Mouse (Mus musculus): Measurements from ENCODE around the gene Agtpbp1. TPM values are rescaled to one million over a fixed set of nuclear protein-coding genes. Genes with fewer than 3 reads are reported as not detected.

Agtpbp1 gene
- polyA plus RNA-seq, 1 experiment from 2014 or later = 12.8 TPM

GRCm38 (mm10) chr13:59585648-59586005 is 600 bp upstream of the Agtpbp1 start:
- peak overlapping the region; percentile 82 for H3K4me2 ChIP-seq (replicated peaks; ENCODE audit: low read depth, low read length)
- H3K4me1 ChIP-seq (ENCODE audit: insufficient read depth, low read length) = peaks cover 29% of the 10 kb centered on the region
- H3K9me3 ChIP-seq (ENCODE audit: low read length) = no peaks in the 10 kb centered on the region
- peak overlapping the region; percentile 89 for H3K9ac ChIP-seq (replicated peaks; ENCODE audit: low read length)
- WGBS = 0% methylated on average over 28 of the region's 28 CpGs
- H3K27ac ChIP-seq (ENCODE audit: low read length) = peak overlapping the region; percentile 67
- H3K4me3 ChIP-seq (ENCODE audit: low read length) = peak overlapping the region; percentile 95
- H3K36me3 ChIP-seq (ENCODE audit: insufficient read depth, low read length) = peaks cover 10% of the 10 kb centered on the region
- no peak; the same call in 1 of the 2 replicates for ATAC-seq (ENCODE audit: low FRiP score, low TSS enrichment)
- H3K27me3 ChIP-seq (ENCODE audit: insufficient read depth, low read length) = no peaks in the 10 kb centered on the region

GRCm38 (mm10) chr13:59584481-59584880 is 546 bp downstream of the Agtpbp1 start:
- Histone ChIP-seq H3K27me3 (ENCODE audit: insufficient read depth, low read length) (no peaks in the 10 kb centered on the region), H3K36me3 (ENCODE audit: insufficient read depth, low read length) (peaks cover under 1% of the 10 kb centered on the region), H3K4me2 (replicated peaks; ENCODE audit: low read depth, low read length) (peak overlapping the region; percentile 92), H3K4me3 (ENCODE audit: low read length) (peak overlapping the region; percentile 95), H3K27ac (ENCODE audit: low read length) (peak overlapping the region; percentile 89), H3K9me3 (ENCODE audit: low read length) (no peaks in the 10 kb centered on the region), H3K9ac (replicated peaks; ENCODE audit: low read length) (peak overlapping the region; percentile 71), H3K4me1 (ENCODE audit: insufficient read depth, low read length) (peaks cover 29% of the 10 kb centered on the region)
- 5% methylated on average over 9 of the region's 9 CpGs for WGBS
- peak; percentile 74 for ATAC-seq (ENCODE audit: low FRiP score, low TSS enrichment)

- H3K4me2 ChIP-seq (replicated peaks; ENCODE audit: low read depth, low read length) = no peak overlapping the region
- H3K36me3 ChIP-seq (ENCODE audit: insufficient read depth, low read length) = no peaks in the 10 kb centered on the region
- no peaks in the 10 kb centered on the region for H3K27me3 ChIP-seq (ENCODE audit: insufficient read depth, low read length)
- no peak overlapping the region for H3K9ac ChIP-seq (replicated peaks; ENCODE audit: low read length)
- H3K9me3 ChIP-seq (ENCODE audit: low read length) = no peaks in the 10 kb centered on the region
- no peak for ATAC-seq (ENCODE audit: low FRiP score, low TSS enrichment)
- peaks cover 8% of the 10 kb centered on the region; the same call in 1 of the 2 replicates for H3K4me1 ChIP-seq (ENCODE audit: insufficient read depth, low read length)
- 95% methylated on average over 4 of the region's 4 CpGs for WGBS
- H3K27ac ChIP-seq (ENCODE audit: low read length) = no peak overlapping the region
- H3K4me3 ChIP-seq (ENCODE audit: low read length) = no peak overlapping the region
Measured at GRCm38 (mm10) chr13:59580954-59581353, 4.1 kb downstream of the Agtpbp1 start.

GRCm38 (mm10) chr13:59572549-59572948 is 12.5 kb downstream of the Agtpbp1 start:
- ATAC-seq (ENCODE audit: low FRiP score, low TSS enrichment) = no peak
- Histone ChIP-seq H3K9me3 (ENCODE audit: low read length) (no peaks in the 10 kb centered on the region), H3K4me3 (ENCODE audit: low read length) (no peak overlapping the region), H3K4me2 (replicated peaks; ENCODE audit: low read depth, low read length) (no peak overlapping the region), H3K27me3 (ENCODE audit: insufficient read depth, low read length) (no peaks in the 10 kb centered on the region), H3K27ac (ENCODE audit: low read length) (no peak overlapping the region), H3K36me3 (ENCODE audit: insufficient read depth, low read length) (no peaks in the 10 kb centered on the region), H3K4me1 (ENCODE audit: insufficient read depth, low read length) (no peaks in the 10 kb centered on the region), H3K9ac (replicated peaks; ENCODE audit: low read length) (no peak overlapping the region)
- 90% methylated on average over 2 of the region's 2 CpGs for WGBS

- no peaks in the 10 kb centered on the region for H3K36me3 ChIP-seq (ENCODE audit: insufficient read depth, low read length)
- H3K4me3 ChIP-seq (ENCODE audit: low read length) = no peak overlapping the region
- no peaks in the 10 kb centered on the region for H3K4me1 ChIP-seq (ENCODE audit: insufficient read depth, low read length)
- no peak overlapping the region for H3K4me2 ChIP-seq (replicated peaks; ENCODE audit: low read depth, low read length)
- no peaks in the 10 kb centered on the region for H3K27me3 ChIP-seq (ENCODE audit: insufficient read depth, low read length)
- WGBS = 87% methylated on average over 6 of the region's 6 CpGs
- H3K9ac ChIP-seq (replicated peaks; ENCODE audit: low read length) = no peak overlapping the region
- no peaks in the 10 kb centered on the region for H3K9me3 ChIP-seq (ENCODE audit: low read length)
- H3K27ac ChIP-seq (ENCODE audit: low read length) = no peak overlapping the region
- ATAC-seq (ENCODE audit: low FRiP score, low TSS enrichment) = no peak
Measured at GRCm38 (mm10) chr13:59571107-59571506, 13.9 kb downstream of the Agtpbp1 start.

GRCm38 (mm10) chr13:59565945-59566520 is 19.0 kb downstream of the Agtpbp1 start:
- Histone ChIP-seq H3K9me3 (ENCODE audit: low read length) (no peaks in the 10 kb centered on the region), H3K27me3 (ENCODE audit: insufficient read depth, low read length) (no peaks in the 10 kb centered on the region), H3K4me1 (ENCODE audit: insufficient read depth, low read length) (no peaks in the 10 kb centered on the region), H3K36me3 (ENCODE audit: insufficient read depth, low read length) (no peaks in the 10 kb centered on the region), H3K4me2 (replicated peaks; ENCODE audit: low read depth, low read length) (no peak overlapping the region), H3K4me3 (ENCODE audit: low read length) (no peak overlapping the region), H3K27ac (ENCODE audit: low read length) (no peak overlapping the region), H3K9ac (replicated peaks; ENCODE audit: low read length) (no peak overlapping the region)
- no peak for ATAC-seq (ENCODE audit: low FRiP score, low TSS enrichment)
- whole genome bisulfite sequencing = 45% methylated on average over 9 of the region's 9 CpGs

GRCm38 (mm10) chr13:59564923-59565322 is 20.1 kb downstream of the Agtpbp1 start:
- Histone ChIP-seq H3K9ac (replicated peaks; ENCODE audit: low read length) (no peak overlapping the region), H3K27ac (ENCODE audit: low read length) (no peak overlapping the region), H3K27me3 (ENCODE audit: insufficient read depth, low read length) (no peaks in the 10 kb centered on the region), H3K4me2 (replicated peaks; ENCODE audit: low read depth, low read length) (no peak overlapping the region), H3K36me3 (ENCODE audit: insufficient read depth, low read length) (no peaks in the 10 kb centered on the region), H3K9me3 (ENCODE audit: low read length) (no peaks in the 10 kb centered on the region), H3K4me1 (ENCODE audit: insufficient read depth, low read length) (no peaks in the 10 kb centered on the region), H3K4me3 (ENCODE audit: low read length) (no peak overlapping the region)
- WGBS = 71% methylated on average over 10 of the region's 10 CpGs
- ATAC-seq (ENCODE audit: low FRiP score, low TSS enrichment) = no peak

- Histone ChIP-seq H3K4me1 (ENCODE audit: insufficient read depth, low read length) (no peaks in the 10 kb centered on the region), H3K27me3 (ENCODE audit: insufficient read depth, low read length) (no peaks in the 10 kb centered on the region), H3K4me3 (ENCODE audit: low read length) (no peak overlapping the region), H3K27ac (ENCODE audit: low read length) (no peak overlapping the region), H3K9ac (replicated peaks; ENCODE audit: low read length) (no peak overlapping the region), H3K36me3 (ENCODE audit: insufficient read depth, low read length) (no peaks in the 10 kb centered on the region), H3K9me3 (ENCODE audit: low read length) (no peaks in the 10 kb centered on the region), H3K4me2 (replicated peaks; ENCODE audit: low read depth, low read length) (no peak overlapping the region)
- ATAC-seq (ENCODE audit: low FRiP score, low TSS enrichment) = no peak
- WGBS = 65% methylated on average over 4 of the region's 4 CpGs
Measured at GRCm38 (mm10) chr13:59564505-59564904, 20.5 kb downstream of the Agtpbp1 start.

- Histone ChIP-seq H3K27ac (ENCODE audit: low read length) (no peak overlapping the region), H3K4me1 (ENCODE audit: insufficient read depth, low read length) (peaks cover 6% of the 10 kb centered on the region), H3K9me3 (ENCODE audit: low read length) (no peaks in the 10 kb centered on the region), H3K9ac (replicated peaks; ENCODE audit: low read length) (no peak overlapping the region), H3K4me3 (ENCODE audit: low read length) (no peak overlapping the region), H3K4me2 (replicated peaks; ENCODE audit: low read depth, low read length) (no peak overlapping the region), H3K27me3 (ENCODE audit: insufficient read depth, low read length) (no peaks in the 10 kb centered on the region), H3K36me3 (ENCODE audit: insufficient read depth, low read length) (no peaks in the 10 kb centered on the region)
- no peak for ATAC-seq (ENCODE audit: low FRiP score, low TSS enrichment)
- WGBS = 80% methylated on average over 2 of the region's 2 CpGs
Measured at GRCm38 (mm10) chr13:59562471-59562870, 22.6 kb downstream of the Agtpbp1 start.

- Histone ChIP-seq H3K4me2 (replicated peaks; ENCODE audit: low read depth, low read length) (no peak overlapping the region), H3K36me3 (ENCODE audit: insufficient read depth, low read length) (no peaks in the 10 kb centered on the region), H3K4me3 (ENCODE audit: low read length) (no peak overlapping the region), H3K4me1 (ENCODE audit: insufficient read depth, low read length) (peaks cover 22% of the 10 kb centered on the region), H3K27me3 (ENCODE audit: insufficient read depth, low read length) (no peaks in the 10 kb centered on the region), H3K9me3 (ENCODE audit: low read length) (no peaks in the 10 kb centered on the region), H3K9ac (replicated peaks; ENCODE audit: low read length) (no peak overlapping the region), H3K27ac (ENCODE audit: low read length) (no peak overlapping the region)
- no peak for ATAC-seq (ENCODE audit: low FRiP score, low TSS enrichment)
- WGBS = 95% methylated on average over 5 of the region's 5 CpGs
Measured at GRCm38 (mm10) chr13:59558776-59559175, 26.3 kb downstream of the Agtpbp1 start.

Measured in kidney, embryonic 16.5 days (tissue).